ENCODE assay signal across 25 mouse cellular contexts in genomic region chr13:3765781-3766180, GRCm38 (mm10). TPM values are rescaled to one million over a fixed set of nuclear protein-coding genes. Genes with fewer than 3 reads are reported as not detected.
DNase-seq lines count a peak whose midpoint lies in the region; ATAC-seq lines count a peak whose summit lies in the region.
"Had no signal": no experiment of that assay in that cellular context is flagged by ENCODE, and none has a peak within 500 bp of the region (broad histone marks: within the 10 kb centered on the region; RNA-seq: fewer than 3 reads in every experiment).

No protein-coding gene starts in this region.

- intact Hi-C loops in left cerebral cortex, postnatal 36 days (cut with DNase I) = no loop called here
- intact Hi-C loops in left cerebral cortex, postnatal 10 days (cut with DNase I) = no loop called here

- peak; percentile 91 for ATAC-seq in frontal cortex, adult (ENCODE audit: low TSS enrichment)
- ATAC-seq: forebrain, embryonic 15.5 days; hindbrain, embryonic 16.5 days had no signal

- DNase-seq in frontal cortex, postnatal 14 days (ENCODE audit: low spot score in 2 of 2) = no peak
- peak; percentile 17 to 30 for DNase-seq in left cerebral cortex, postnatal 36 days (ENCODE audit: low spot score in 2 of 2)
- DNase-seq in left cerebral cortex, postnatal 10 days (ENCODE audit: extremely low spot score in 1 of 2, low spot score in 2 of 2) = no peak
- DNase-seq in right cerebral cortex, postnatal 36 days (ENCODE audit: low spot score in 2 of 2) = peak; percentile 13 to 24
- DNase-seq in right cerebral cortex, postnatal 10 days (ENCODE audit: low spot score in 2 of 2) = no peak
- DNase-seq in telencephalon, adult 2 months (ENCODE audit: low read depth, low spot score) = peak; percentile 76
- DNase-seq in ovary, postnatal 14 days (ENCODE audit: low spot score) = no peak
- DNase-seq: adrenal gland, adult 2 months; adrenal gland, postnatal 14 days; cerebellum, adult 11-12 months; cerebellum, adult 8-10 months; cerebellum, postnatal 10 days; cerebellum, postnatal 36 days; embryo, embryonic 11 days; gastrocnemius, postnatal 25 days; heart, postnatal 10 days; heart, postnatal 36 days had no signal

RNA-seq across cellular contexts. Expression of gene Calml3, which starts 38.3 kb away (rescaled TPM):
- not detected for total RNA-seq in left cerebral cortex, postnatal 36 days (2021)
- total RNA-seq in left cerebral cortex, postnatal 10 days (2021) = not detected
- total RNA-seq: adrenal gland, postnatal 14 days; adrenal gland, postnatal 4 days; ES-E14; gastrocnemius, adult 8-10 months; gastrocnemius, postnatal 25 days; granulocyte monocyte progenitor cell, adult 5-6 weeks; heart, adult 8-10 months; heart, postnatal 10 days; heart, postnatal 36 days had no signal

Comparison
In these comparisons a context has a peak if more than half of its experiments do, and no peak if none do; other contexts are left out.
1. DNase-seq: peak in left cerebral cortex, postnatal 36 days (2 of 2), right cerebral cortex, postnatal 36 days (2 of 2) and telencephalon, adult 2 months (single experiment); none in frontal cortex, postnatal 14 days (0 of 2), left cerebral cortex, postnatal 10 days (0 of 2), right cerebral cortex, postnatal 10 days (0 of 2) and ovary, postnatal 14 days (single experiment).